In the genomic region with DNA sequence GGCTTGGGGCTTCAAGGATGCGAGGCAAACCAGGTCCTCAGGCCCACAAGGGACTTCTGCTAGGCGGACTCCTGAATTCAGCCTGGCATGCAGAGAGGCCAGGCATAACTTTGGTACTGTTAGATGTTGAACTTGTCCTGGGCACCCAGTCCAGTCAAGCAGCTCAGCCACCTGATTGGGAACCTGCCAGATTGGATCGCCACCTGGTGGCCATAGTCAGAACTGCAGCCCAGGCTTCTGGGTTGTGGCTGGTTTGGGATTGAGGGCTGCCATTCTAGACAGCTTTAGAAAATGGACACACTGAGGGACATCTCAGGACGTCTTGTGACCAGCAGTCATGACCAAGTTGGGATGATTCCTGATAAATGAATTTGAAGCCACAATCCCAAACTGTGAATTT, we compare ENCODE assay signal across 9 mouse cellular contexts. TPM values are rescaled to one million over a fixed set of nuclear protein-coding genes. Genes with fewer than 3 reads are reported as not detected.
A peak's percentile ranks its signal among the peaks of the same experiment; 100 is the strongest.
DNase-seq lines count a peak whose midpoint lies in the region; ATAC-seq and TF ChIP-seq lines count a peak whose summit lies in the region.
"Had no signal": no experiment of that assay in that cellular context is flagged by ENCODE, and none has a peak within 500 bp of the region (broad histone marks: within the 10 kb centered on the region; RNA-seq: fewer than 3 reads in every experiment).

No protein-coding gene starts in this region.

- no peak for TF ChIP-seq POLR2A in brain, embryonic 14.5 days (IDR thresholded peaks at IDR 0.05; ENCODE audit: borderline replicate concordance, extremely low read depth, insufficient read depth, insufficient read length, poor library complexity, severe bottlenecking)

- peaks cover under 1% of the 10 kb centered on the region; the same call in 1 of the 2 replicates for H3K27me3 ChIP-seq in hindbrain, embryonic 14.5 days (ENCODE audit: control insufficient read depth, insufficient read depth, low read length)
- no peaks in the 10 kb centered on the region for H3K27me3 ChIP-seq in midbrain, embryonic 14.5 days (ENCODE audit: control insufficient read depth, insufficient read depth, low read length)
- H3K27me3 ChIP-seq: stomach, embryonic 15.5 days had no signal

- no peak overlapping the region for H3K4me3 ChIP-seq in hindbrain, embryonic 14.5 days (replicated peaks; ENCODE audit: low read length)
- H3K4me3 ChIP-seq in midbrain, embryonic 14.5 days (replicated peaks; ENCODE audit: low read depth, low read length), result no peak overlapping the region
- H3K4me3 ChIP-seq: stomach, embryonic 15.5 days had no signal

- TF ChIP-seq CTCF in brain, embryonic 14.5 days (IDR thresholded peaks at IDR 0.05; ENCODE audit: borderline replicate concordance, extremely low read depth, insufficient read depth, insufficient read length), result peak; percentile 99

- no peak for ATAC-seq in cerebellum, adult (ENCODE audit: insufficient number of reproducible peaks, low FRiP score, low TSS enrichment)
- peak; percentile 18; the same call in 1 of the 2 replicates for ATAC-seq in hindbrain, embryonic 14.5 days (ENCODE audit: low FRiP score)
- peak; percentile 11; the same call in 1 of the 2 replicates for ATAC-seq in midbrain, embryonic 14.5 days (ENCODE audit: low FRiP score, low TSS enrichment)

- no peak overlapping the region for H3K4me2 ChIP-seq in hindbrain, embryonic 14.5 days (replicated peaks)
- no peak overlapping the region for H3K4me2 ChIP-seq in midbrain, embryonic 14.5 days (ENCODE audit: low read length)
- H3K4me2 ChIP-seq: stomach, embryonic 15.5 days had no signal

- H3K36me3 ChIP-seq in hindbrain, embryonic 14.5 days (replicated peaks; ENCODE audit: control insufficient read depth, insufficient read depth), result peaks cover 15% of the 10 kb centered on the region
- H3K36me3 ChIP-seq in midbrain, embryonic 14.5 days (ENCODE audit: control insufficient read depth, insufficient read depth, low read length), result peaks cover 15% of the 10 kb centered on the region

- intact Hi-C loops in left cerebral cortex, postnatal 25 days (cut with DNase I), result no loop called here

- H3K9ac ChIP-seq in hindbrain, embryonic 14.5 days, result no peak overlapping the region
- no peak overlapping the region for H3K9ac ChIP-seq in midbrain, embryonic 14.5 days (replicated peaks; ENCODE audit: low read length)
- H3K9ac ChIP-seq: stomach, embryonic 15.5 days had no signal

- no peaks in the 10 kb centered on the region for H3K9me3 ChIP-seq in hindbrain, embryonic 14.5 days (ENCODE audit: control insufficient read depth, low read length)
- no peaks in the 10 kb centered on the region for H3K9me3 ChIP-seq in midbrain, embryonic 14.5 days (ENCODE audit: control insufficient read depth, low read length)
- H3K9me3 ChIP-seq: stomach, embryonic 15.5 days had no signal

- H3K4me1 ChIP-seq in hindbrain, embryonic 14.5 days (replicated peaks; ENCODE audit: control insufficient read depth, insufficient read depth, low read length), result 0 out of 2 replicates have a peak, but pooled peaks cover 10% of the 10 kb centered on the region
- 0 out of 2 replicates have a peak, but pooled peaks cover 2% of the 10 kb centered on the region for H3K4me1 ChIP-seq in midbrain, embryonic 14.5 days (ENCODE audit: control insufficient read depth, insufficient read depth, low read length)

- DNase-seq in cerebellum, adult 11 months, result peak; percentile 89
- DNase-seq in brain, embryonic 14.5 days (ENCODE audit: low read depth), result peak; percentile 78
- DNase-seq in forelimb bud, embryonic 11.5 days (ENCODE audit: low read depth, low spot score), result peak; percentile 85
- peak; percentile 93 for DNase-seq in hindbrain, embryonic 14.5 days (ENCODE audit: low spot score)
- DNase-seq in left cerebral cortex, postnatal 25 days (ENCODE audit: low spot score in 2 of 2), result peak; percentile 86 to 89
- peak; percentile 91 for DNase-seq in midbrain, embryonic 14.5 days
- peak; percentile 68 to 86 for DNase-seq in spleen, adult 18-20 months

- no peak overlapping the region for H3K27ac ChIP-seq in hindbrain, embryonic 14.5 days
- no peak overlapping the region for H3K27ac ChIP-seq in midbrain, embryonic 14.5 days (replicated peaks; ENCODE audit: low read depth, low read length)
- H3K27ac ChIP-seq: stomach, embryonic 15.5 days had no signal

- WGBS in hindbrain, embryonic 14.5 days, result 20% methylated on average over 4 of the region's 4 CpGs
- WGBS in midbrain, embryonic 14.5 days, result 23% methylated on average over 4 of the region's 4 CpGs

RNA-seq across cellular contexts. Expression of a gene that starts 7.1 kb away (rescaled TPM):
- 6.4 and 8.6 TPM in 2 replicates for polyA plus RNA-seq in brain, embryonic 14.5 days (2012; rRNA removed)
- 4.4 and 5.4 TPM in 2 replicates for polyA plus RNA-seq in hindbrain, embryonic 14.5 days (2014; fragmentation: Nextera tagmentation; extraction: Ambion mirVana)
- total RNA-seq in left cerebral cortex, postnatal 25 days (2021), result 1 to 10 TPM; 2.4 to 2.6 TPM
- polyA plus RNA-seq in midbrain, embryonic 14.5 days (2014; fragmentation: Nextera tagmentation; extraction: Ambion mirVana), result 3.1 and 4.5 TPM in 2 replicates

RNA-seq across cellular contexts. Expression of a gene that starts 16.8 kb away (rescaled TPM):
- 5.2 and 19.6 TPM in 2 replicates for polyA plus RNA-seq in brain, embryonic 14.5 days (2012; rRNA removed)
- 7.6 and 7.8 TPM in 2 replicates for polyA plus RNA-seq in hindbrain, embryonic 14.5 days (2014; fragmentation: Nextera tagmentation; extraction: Ambion mirVana)
- 10 to 100 TPM; 62.3 to 64.9 TPM for total RNA-seq in left cerebral cortex, postnatal 25 days (2021)
- 6.4 and 8.7 TPM in 2 replicates for polyA plus RNA-seq in midbrain, embryonic 14.5 days (2014; fragmentation: Nextera tagmentation; extraction: Ambion mirVana)

RNA-seq across cellular contexts. Expression of a gene that starts 28.1 kb away (rescaled TPM):
- 164 and 199 TPM in 2 replicates for polyA plus RNA-seq in brain, embryonic 14.5 days (2012; rRNA removed)
- polyA plus RNA-seq in hindbrain, embryonic 14.5 days (2014; fragmentation: Nextera tagmentation; extraction: Ambion mirVana), result 123 and 129 TPM in 2 replicates
- total RNA-seq in left cerebral cortex, postnatal 25 days (2021), result 100 to 1,000 TPM; 167 to 169 TPM
- 112 and 118 TPM in 2 replicates for polyA plus RNA-seq in midbrain, embryonic 14.5 days (2014; fragmentation: Nextera tagmentation; extraction: Ambion mirVana)

RNA-seq across cellular contexts. Expression of a gene that starts 40.2 kb away (rescaled TPM):
- 28.0 and 34.5 TPM in 2 replicates for polyA plus RNA-seq in brain, embryonic 14.5 days (2012; rRNA removed)
- 52.1 and 63.2 TPM in 2 replicates for polyA plus RNA-seq in hindbrain, embryonic 14.5 days (2014; fragmentation: Nextera tagmentation; extraction: Ambion mirVana)
- total RNA-seq in left cerebral cortex, postnatal 25 days (2021), result 100 to 1,000 TPM; 107 to 115 TPM
- 60.8 and 69.8 TPM in 2 replicates for polyA plus RNA-seq in midbrain, embryonic 14.5 days (2014; fragmentation: Nextera tagmentation; extraction: Ambion mirVana)

RNA-seq across cellular contexts. Expression of a gene that starts 55.2 kb away (rescaled TPM):
- polyA plus RNA-seq in brain, embryonic 14.5 days (2012; rRNA removed), result 44.9 and 96.9 TPM in 2 replicates
- 96.1 and 96.4 TPM in 2 replicates for polyA plus RNA-seq in hindbrain, embryonic 14.5 days (2014; fragmentation: Nextera tagmentation; extraction: Ambion mirVana)
- total RNA-seq in left cerebral cortex, postnatal 25 days (2021), result 100 to 1,000 TPM; 268 to 274 TPM
- 115 and 116 TPM in 2 replicates for polyA plus RNA-seq in midbrain, embryonic 14.5 days (2014; fragmentation: Nextera tagmentation; extraction: Ambion mirVana)
